Mouse (Mus musculus) forebrain, embryonic 11.5 days (tissue): ENCODE data around the gene Farp2. TPM values are rescaled to one million over a fixed set of nuclear protein-coding genes. Genes with fewer than 3 reads are reported as not detected.
A peak's percentile ranks its signal among the peaks of the same experiment; 100 is the strongest.

Source experiments
- ATAC-seq: fragments of 200-750 bp; cut with Nextera tagmentation; replicated peaks from 2 replicates; pipeline ENCODE4 v1.8.0; 2017; ENCODE audit warnings: moderate TSS enrichment; ENCODE audit not compliant: low FRiP score
- DNase-seq: peaks from one replicate; pipeline ENCODE4 v3.0.0-alpha.2; 2017; ENCODE audit warnings: low spot score
- H3K27ac ChIP-seq: fragments of 300-500 bp; sonication (generic); 2 replicates; pipeline ENCODE4 v1.5.1; 2014; ENCODE audit warnings: low read depth, low read length
- H3K27me3 ChIP-seq: fragments of 300-500 bp; sonication (generic); 2 replicates; pipeline ENCODE4 v1.6.1; 2014; ENCODE audit warnings: mild to moderate bottlenecking, low read length, mixed read lengths; ENCODE audit not compliant: control insufficient read depth, insufficient read depth
- H3K36me3 ChIP-seq: fragments of 300-500 bp; sonication (generic); 2 replicates; pipeline ENCODE4 v1.6.1; 2014; ENCODE audit warnings: mild to moderate bottlenecking, low read length, moderate library complexity, mixed read lengths; ENCODE audit not compliant: control insufficient read depth, insufficient read depth
- H3K4me1 ChIP-seq: fragments of 300-500 bp; sonication (generic); replicated peaks from 2 replicates; pipeline ENCODE4 v1.6.1; 2014; ENCODE audit warnings: low read length, mixed read lengths; ENCODE audit not compliant: control insufficient read depth, insufficient read depth
- H3K4me2 ChIP-seq: fragments of 300-500 bp; sonication (generic); 2 replicates; pipeline ENCODE4 v1.6.1; 2014; ENCODE audit warnings: low read depth, mild to moderate bottlenecking, low read length, moderate library complexity, mixed read lengths; ENCODE audit not compliant: severe bottlenecking
- H3K4me3 ChIP-seq: fragments of 300-500 bp; sonication (generic); 2 replicates; pipeline ENCODE4 v1.5.1; 2014; ENCODE audit warnings: low read depth, low read length
- H3K9ac ChIP-seq: fragments of 300-500 bp; sonication (generic); 2 replicates; pipeline ENCODE4 v1.6.1; 2014; ENCODE audit warnings: low read length
- H3K9me3 ChIP-seq: fragments of 300-500 bp; sonication (generic); 2 replicates; pipeline ENCODE4 v1.6.1; 2016; ENCODE audit warnings: low read length, mixed read lengths; ENCODE audit not compliant: control insufficient read depth
- WGBS: fragments of 180-500 bp; shearing (Covaris S2); extraction: QIAGEN DNeasy Blood & Tissue Kit; methylation state at CpG from one replicate; pipeline ENCODE4 v1.1.7; 2014; 5-methylcytosine and 5-hydroxymethylcytosine counted together
- polyA plus RNA-seq: library from polyadenylated mRNA; unstranded; fragments of >200 nt; fragmentation: Nextera tagmentation; extraction: Ambion mirVana; gene quantifications from 2 replicates; pipeline ENCODE4 v1.2.1, GENCODE M21; 2014

The Farp2 gene
- polyA plus RNA-seq: 4.4 and 4.5 TPM in 2 replicates

DNA sequence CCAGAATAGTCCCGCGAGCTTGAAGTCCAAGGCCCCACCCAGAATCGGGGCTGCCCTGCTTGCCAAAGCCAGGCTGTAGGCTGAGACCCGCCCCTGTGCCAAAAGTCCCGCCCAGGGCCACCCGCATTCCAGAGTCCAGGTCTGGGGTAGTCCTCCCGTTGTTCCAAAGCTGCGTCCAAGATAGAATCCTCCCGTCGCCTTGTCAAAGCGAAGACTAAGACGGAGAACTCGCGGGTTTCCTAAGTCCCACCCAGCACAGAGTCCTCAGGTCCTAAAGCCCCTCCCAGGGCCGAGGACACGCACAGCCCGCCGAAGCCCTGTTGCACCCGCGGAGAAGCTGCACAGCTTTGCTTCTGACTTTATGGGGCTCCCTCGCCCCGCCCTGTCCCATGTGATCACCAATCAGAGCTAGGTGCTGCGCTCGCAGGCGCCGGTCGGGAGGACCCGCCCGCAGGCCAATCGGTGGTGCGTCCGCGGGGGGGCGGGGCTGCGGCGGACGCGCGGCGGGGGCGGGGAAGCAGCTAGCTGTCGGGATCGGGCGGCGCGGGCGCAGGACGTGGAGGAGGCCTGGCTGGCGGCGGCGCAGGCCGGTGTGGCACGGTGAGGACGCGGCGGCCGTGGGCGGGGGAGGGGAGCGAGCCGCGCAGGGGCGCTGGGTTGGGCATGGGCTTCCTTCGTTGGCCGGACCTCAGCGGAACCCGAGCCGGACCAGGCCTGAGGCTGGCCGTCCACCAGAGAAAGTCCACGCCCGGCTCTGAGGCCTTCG, at the start of gene Farp2:
TSS of gene Farp2 (plus strand) at position 495 of the 766 bp plus-strand sequence.
- Histone ChIP-seq H3K27ac (peak within 1 kb of the TSS; percentile 37), H3K27me3 (no peaks in the 10 kb centered on the region), H3K9me3 (no peaks in the 10 kb centered on the region), H3K36me3 (no peaks in the 10 kb centered on the region), H3K4me1 (peaks cover 7% of the 10 kb centered on the region), H3K4me2 (peak within 1 kb of the TSS; percentile 83), H3K4me3 (peak within 1 kb of the TSS; percentile 60), H3K9ac (peak within 1 kb of the TSS; percentile 72)
- peak; percentile 97 for DNase-seq
- WGBS: under 1% methylated on average over 70 of the region's 71 CpGs
- peak; percentile 98 for ATAC-seq

DNA sequence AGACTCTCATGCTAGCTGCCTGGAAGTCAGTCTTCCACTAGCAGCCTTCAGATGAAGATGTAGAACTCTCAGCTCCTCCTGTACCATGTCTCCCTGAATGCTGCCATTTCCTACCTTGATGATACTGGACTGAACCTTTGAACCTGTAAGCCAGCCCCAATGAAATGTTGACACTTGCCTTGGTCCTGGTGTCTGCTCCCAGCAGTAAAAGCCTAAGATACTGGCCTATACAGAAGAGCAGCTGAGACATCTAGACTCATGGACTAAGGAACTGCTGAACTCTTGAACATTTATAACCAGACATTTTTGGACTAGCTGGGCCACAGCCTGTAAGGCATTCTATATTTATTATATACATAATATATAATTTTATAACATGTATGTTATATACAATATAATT, 46.8 kb upstream of the Farp2 start:
- DNase-seq (no peak), ATAC-seq (no peak)
- no peaks in the 10 kb centered on the region for H3K36me3 ChIP-seq
- H3K9ac ChIP-seq: no peak overlapping the region
- H3K27ac ChIP-seq: no peak overlapping the region
- no peak overlapping the region for H3K4me2 ChIP-seq
- no peak overlapping the region for H3K4me3 ChIP-seq
- H3K4me1 ChIP-seq: no peaks in the 10 kb centered on the region
- H3K9me3 ChIP-seq: no peaks in the 10 kb centered on the region
- no peaks in the 10 kb centered on the region for H3K27me3 ChIP-seq

DNA sequence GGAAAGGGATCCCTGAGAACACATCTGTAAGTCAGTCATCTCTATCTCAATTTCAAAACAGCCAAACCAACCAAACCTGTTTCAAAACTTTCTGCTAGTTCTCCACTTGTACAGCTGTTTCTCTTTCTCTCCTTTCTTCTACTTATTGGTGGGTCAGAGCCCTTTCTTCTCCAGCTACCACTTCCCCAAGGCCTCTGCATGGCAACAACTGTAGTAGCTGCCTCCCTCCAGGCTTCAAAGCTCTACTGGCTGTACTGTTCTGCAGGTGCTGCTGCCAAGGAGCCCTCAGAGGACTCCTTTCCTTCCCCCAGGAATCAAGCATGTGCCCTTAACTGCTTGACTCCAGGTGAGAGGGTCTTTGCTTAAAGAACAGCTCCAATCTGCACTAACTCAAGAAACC, 46.1 kb upstream of the Farp2 start:
- no peak for ATAC-seq
- H3K4me1 ChIP-seq: no peaks in the 10 kb centered on the region
- H3K36me3 ChIP-seq: no peaks in the 10 kb centered on the region
- H3K4me2 ChIP-seq: no peak overlapping the region
- H3K27ac ChIP-seq: no peak overlapping the region
- H3K4me3 ChIP-seq: no peak overlapping the region
- DNase-seq: no peak
- H3K27me3 ChIP-seq: no peaks in the 10 kb centered on the region
- no peak overlapping the region for H3K9ac ChIP-seq
- H3K9me3 ChIP-seq: no peaks in the 10 kb centered on the region

DNA sequence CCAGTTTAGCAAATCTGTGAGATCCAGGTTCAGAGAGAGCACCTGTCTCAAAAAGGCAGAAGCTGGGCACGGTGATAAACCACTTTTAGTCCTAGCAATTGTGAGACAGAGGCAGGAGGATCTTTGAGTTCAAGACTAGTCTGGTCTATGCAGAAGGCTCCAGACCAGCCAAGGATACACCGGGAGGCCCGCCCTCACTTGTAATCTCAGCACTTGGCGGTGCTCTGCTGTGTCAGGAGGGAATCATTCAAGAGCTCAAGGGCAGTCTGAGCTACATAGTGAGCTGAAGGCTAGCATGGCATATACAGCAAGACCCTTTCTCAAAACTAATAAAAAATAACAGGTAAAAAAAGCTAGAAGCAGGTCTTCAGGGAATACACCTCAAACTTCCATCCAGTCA, 43.3 kb upstream of the Farp2 start:
- 87% methylated on average over 4 of the region's 4 CpGs for WGBS
- ATAC-seq (no peak), DNase-seq (no peak)
- H3K9ac ChIP-seq: no peak overlapping the region
- no peak overlapping the region for H3K27ac ChIP-seq
- H3K36me3 ChIP-seq: no peaks in the 10 kb centered on the region
- no peaks in the 10 kb centered on the region for H3K27me3 ChIP-seq
- no peaks in the 10 kb centered on the region for H3K4me1 ChIP-seq
- H3K4me3 ChIP-seq: no peak overlapping the region
- no peaks in the 10 kb centered on the region for H3K9me3 ChIP-seq
- H3K4me2 ChIP-seq: no peak overlapping the region

DNA sequence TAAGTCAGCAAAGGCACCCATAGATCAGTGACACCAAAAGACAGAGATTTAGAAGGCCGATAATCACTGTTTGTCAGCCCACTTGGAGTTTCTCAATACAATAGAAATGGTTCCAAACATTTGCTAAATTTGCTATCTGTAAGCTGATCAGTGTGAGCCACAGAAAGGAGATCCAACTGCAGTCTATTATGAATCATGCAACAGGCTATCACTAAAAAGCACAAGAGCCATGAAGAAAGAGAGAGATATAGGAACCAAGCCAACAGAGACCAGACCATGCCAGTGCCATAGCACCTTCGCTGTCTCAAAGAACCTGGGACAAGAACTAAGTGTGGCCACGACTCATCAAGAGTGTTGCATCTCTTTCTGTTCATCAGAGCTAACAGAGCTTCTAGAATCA, 36.2 kb upstream of the Farp2 start:
- H3K4me2 ChIP-seq: no peak overlapping the region
- no peak overlapping the region for H3K27ac ChIP-seq
- H3K9me3 ChIP-seq: no peaks in the 10 kb centered on the region
- H3K9ac ChIP-seq: no peak overlapping the region
- no peaks in the 10 kb centered on the region for H3K27me3 ChIP-seq
- no peaks in the 10 kb centered on the region for H3K36me3 ChIP-seq
- DNase-seq (no peak), ATAC-seq (no peak)
- no peak overlapping the region for H3K4me3 ChIP-seq
- 92% methylated on average over 3 of the region's 3 CpGs for WGBS
- H3K4me1 ChIP-seq: peaks cover 3% of the 10 kb centered on the region

DNA sequence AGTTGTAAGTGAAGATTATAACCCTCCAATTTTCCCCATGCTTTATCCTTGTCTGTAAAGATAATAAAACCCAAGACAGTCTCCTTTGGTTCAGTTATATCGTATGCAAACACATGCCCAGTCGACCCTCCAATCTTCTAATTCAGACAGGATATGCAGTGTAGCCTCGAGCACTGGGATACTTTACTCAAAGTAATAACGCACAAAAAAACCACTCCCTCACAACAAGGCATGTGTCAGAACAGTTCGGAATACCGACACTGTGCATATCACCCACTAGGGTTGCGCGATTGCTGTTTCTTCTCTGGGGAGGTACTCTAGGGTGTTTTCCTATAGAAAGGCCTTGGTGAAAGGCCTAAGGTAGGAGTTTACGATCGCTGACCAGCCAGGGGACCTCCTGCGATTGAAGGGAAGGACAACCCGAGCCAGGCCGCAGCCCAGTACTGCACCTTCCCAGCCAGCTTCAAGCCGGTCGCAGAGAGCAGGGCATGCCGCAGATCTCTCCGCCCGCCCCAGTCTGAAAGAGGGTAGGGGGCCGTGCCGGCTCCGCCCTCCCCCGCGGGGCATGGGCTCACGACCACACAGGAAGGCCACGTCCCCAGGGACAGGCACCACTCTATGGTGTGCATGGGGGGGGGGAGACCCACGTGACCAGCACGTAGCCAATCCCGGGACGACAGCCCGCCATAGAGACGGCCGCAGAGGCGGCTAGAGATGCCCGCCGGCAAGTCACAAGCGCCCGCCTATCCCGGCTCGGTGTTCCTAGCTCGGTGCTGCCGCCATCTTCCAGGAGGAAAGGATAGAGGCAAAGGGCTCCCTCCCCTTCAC, 33.9 kb upstream of the Farp2 start:
- H3K9me3 ChIP-seq: no peaks in the 10 kb centered on the region
- ATAC-seq (peak; percentile 98), DNase-seq (peak; percentile 99)
- WGBS: 1% methylated on average over 41 of the region's 41 CpGs
- peak overlapping the region; percentile 83 for H3K9ac ChIP-seq
- no peaks in the 10 kb centered on the region for H3K36me3 ChIP-seq
- peak overlapping the region; percentile 82 for H3K4me3 ChIP-seq
- H3K27ac ChIP-seq: peak overlapping the region; percentile 85
- H3K27me3 ChIP-seq: no peaks in the 10 kb centered on the region
- peaks cover 3% of the 10 kb centered on the region for H3K4me1 ChIP-seq
- peak overlapping the region; percentile 57 for H3K4me2 ChIP-seq

DNA sequence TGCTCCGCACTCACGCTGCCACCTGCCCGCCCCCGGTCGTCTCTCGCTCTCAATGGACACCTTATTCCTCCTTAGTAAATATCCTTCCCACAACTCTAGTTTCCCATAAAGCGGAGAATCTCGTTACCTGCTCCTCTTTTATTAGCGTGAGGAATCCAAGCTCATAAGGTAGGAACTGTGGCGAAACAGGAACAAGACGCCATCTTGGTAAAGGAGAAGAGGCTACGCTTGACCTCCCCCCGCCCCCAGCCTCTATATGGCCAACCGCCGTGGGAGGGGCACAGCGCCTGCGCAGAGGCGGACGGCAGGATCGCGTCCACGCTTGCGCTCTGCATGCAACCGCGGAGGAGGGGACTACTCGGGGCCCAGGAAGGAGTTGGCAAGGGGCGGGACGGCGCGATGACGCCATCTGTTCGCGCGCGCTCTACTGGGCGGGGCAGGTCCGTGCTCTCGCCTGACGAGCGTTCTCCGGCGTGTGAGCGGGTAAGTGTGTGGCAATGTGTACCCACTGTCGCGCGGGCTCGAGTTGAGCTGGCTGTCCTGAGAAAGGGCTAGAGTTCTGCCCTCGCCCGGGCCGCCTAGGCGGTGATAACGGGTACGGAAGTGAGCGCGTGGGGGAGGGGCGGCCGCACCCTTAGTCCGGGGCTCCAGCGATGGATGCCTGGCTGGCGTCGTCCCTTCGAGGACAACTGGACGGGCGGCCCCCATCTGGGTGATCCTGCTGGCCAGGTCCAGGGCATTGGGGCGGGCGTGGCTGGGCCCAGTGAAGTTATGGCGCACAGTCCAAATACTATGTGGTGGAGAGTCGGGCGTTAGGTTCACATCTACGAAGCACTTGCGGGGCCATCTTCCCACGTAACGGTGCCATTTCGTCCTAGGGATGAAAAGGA, 33.0 kb upstream of the Farp2 start, which contains the start of gene Hdlbp:
TSS of gene Hdlbp (minus strand) at position 230 of the 890 bp plus-strand sequence.
- under 1% methylated on average over 74 of the region's 74 CpGs for WGBS
- Histone ChIP-seq H3K36me3 (no peaks in the 10 kb centered on the region), H3K4me2 (peak within 1 kb of the TSS; percentile 72), H3K4me3 (peak within 1 kb of the TSS; percentile 82), H3K9me3 (no peaks in the 10 kb centered on the region), H3K9ac (peak within 1 kb of the TSS; percentile 83), H3K27ac (peak within 1 kb of the TSS; percentile 85), H3K27me3 (no peaks in the 10 kb centered on the region), H3K4me1 (peaks cover 3% of the 10 kb centered on the region)
- DNase-seq (peak; percentile 100), ATAC-seq (peak; percentile 94)

DNA sequence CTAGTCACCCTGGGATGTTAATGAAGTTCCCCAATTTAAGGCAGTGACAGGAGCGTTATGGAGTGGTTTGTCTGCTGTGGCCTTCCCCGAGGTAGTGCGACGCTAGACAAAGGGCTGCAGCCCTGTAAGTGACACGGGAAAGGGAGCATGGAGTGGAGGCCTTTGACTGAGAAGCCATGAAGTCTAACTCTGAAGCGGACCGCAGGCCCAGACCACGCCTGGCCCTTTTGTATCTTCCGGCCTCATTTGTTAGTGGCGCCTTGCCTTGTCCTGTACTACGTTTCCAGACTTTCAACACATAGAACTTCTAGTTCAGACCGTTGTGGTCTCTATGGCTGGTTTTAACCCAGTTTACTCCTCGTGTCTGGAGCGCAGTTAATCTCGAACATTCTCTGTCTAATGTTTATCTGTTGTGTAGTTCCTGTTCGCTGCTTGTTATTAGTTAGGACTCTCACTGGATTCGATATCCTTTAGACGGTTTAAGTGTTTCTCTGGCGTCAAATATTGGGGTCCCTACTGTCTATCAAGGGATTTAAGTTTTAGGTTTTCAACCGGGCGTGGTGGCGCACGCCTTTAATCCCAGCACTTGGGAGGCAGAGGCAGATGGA, 32.3 kb upstream of the Farp2 start:
- Histone ChIP-seq H3K4me2 (peak overlapping the region; percentile 72), H3K4me3 (peak overlapping the region; percentile 82), H3K27ac (peak overlapping the region; percentile 85), H3K9ac (peak overlapping the region; percentile 82), H3K27me3 (no peaks in the 10 kb centered on the region), H3K9me3 (no peaks in the 10 kb centered on the region), H3K4me1 (peaks cover 3% of the 10 kb centered on the region), H3K36me3 (no peaks in the 10 kb centered on the region)
- WGBS: 7% methylated on average over 23 of the region's 23 CpGs
- DNase-seq (peak; percentile 65), ATAC-seq (no peak)
